In genomic region chr7:81565381-81566055, GRCm38 (mm10) we compare ENCODE assay signal across 10 mouse cellular contexts. TPM values are rescaled to one million over a fixed set of nuclear protein-coding genes. Genes with fewer than 3 reads are reported as not detected.
A peak's percentile ranks its signal among the peaks of the same experiment; 100 is the strongest.
DNase-seq lines count a peak whose midpoint lies in the region; ATAC-seq and TF ChIP-seq lines count a peak whose summit lies in the region.
"Had no signal": no experiment of that assay in that cellular context is flagged by ENCODE, and none has a peak within 500 bp of the region (broad histone marks: within the 10 kb centered on the region; RNA-seq: fewer than 3 reads in every experiment).

No protein-coding gene starts in this region.

- H3K9ac ChIP-seq in midbrain, embryonic 11.5 days (ENCODE audit: low read length) = no peak overlapping the region; the same call in 1 of the 2 replicates
- H3K9ac ChIP-seq in hindbrain, postnatal 0 days (replicated peaks; ENCODE audit: low read length) = no peak overlapping the region
- H3K9ac ChIP-seq: embryonic facial prominence, embryonic 15.5 days had no signal

- no peak for TF ChIP-seq POLR2A in myocyte (IDR thresholded peaks at IDR 0.05; ENCODE audit: insufficient read length, low read depth)

- no peaks in the 10 kb centered on the region for H3K4me1 ChIP-seq in midbrain, embryonic 11.5 days (ENCODE audit: control insufficient read depth, insufficient read depth, low read length)
- H3K4me1 ChIP-seq in midbrain, embryonic 10.5 days = 0 out of 2 replicates have a peak, but pooled peaks cover 2% of the 10 kb centered on the region
- H3K4me1 ChIP-seq in hindbrain, postnatal 0 days (ENCODE audit: insufficient read depth, low read length) = no peaks in the 10 kb centered on the region
- H3K4me1 ChIP-seq: embryonic facial prominence, embryonic 15.5 days had no signal

- peak; percentile 34 for DNase-seq in cerebellum, adult 9-11 months
- DNase-seq in cerebellum, adult 9-10 months = no peak
- DNase-seq in midbrain, embryonic 11.5 days (ENCODE audit: low spot score, missing footprints) = peak; percentile 75
- no peak for DNase-seq in midbrain, embryonic 10.5 days (ENCODE audit: low spot score)
- DNase-seq in hindbrain, postnatal 0 days (ENCODE audit: low spot score) = peak; percentile 62
- DNase-seq in lung, postnatal 14 days = no peak
- no peak for DNase-seq in gastrocnemius, postnatal 14 days

- H3K9me3 ChIP-seq in midbrain, embryonic 11.5 days (ENCODE audit: control insufficient read depth, low read length) = no peaks in the 10 kb centered on the region
- H3K9me3 ChIP-seq in midbrain, embryonic 10.5 days (replicated peaks) = no peaks in the 10 kb centered on the region
- no peaks in the 10 kb centered on the region for H3K9me3 ChIP-seq in hindbrain, postnatal 0 days (ENCODE audit: low read length)
- H3K9me3 ChIP-seq: embryonic facial prominence, embryonic 15.5 days had no signal

- no peaks in the 10 kb centered on the region for H3K36me3 ChIP-seq in midbrain, embryonic 11.5 days (ENCODE audit: control insufficient read depth, insufficient read depth, low read length)
- H3K36me3 ChIP-seq in midbrain, embryonic 10.5 days = no peaks in the 10 kb centered on the region
- H3K36me3 ChIP-seq in hindbrain, postnatal 0 days (ENCODE audit: insufficient read depth, low read length) = no peaks in the 10 kb centered on the region
- H3K36me3 ChIP-seq in myocyte (ENCODE audit: control insufficient read depth, insufficient read depth) = no peaks in the 10 kb centered on the region
- H3K36me3 ChIP-seq: embryonic facial prominence, embryonic 15.5 days had no signal

- TF ChIP-seq CTCF in hindbrain, postnatal 0 days (IDR thresholded peaks at IDR 0.05; ENCODE audit: low read depth) = no peak

- intact Hi-C loops in gastrocnemius, postnatal 14 days (cut with DNase I; ENCODE audit: low total_unique reads) = no loop called here

- no peak for ATAC-seq in midbrain, embryonic 11.5 days (ENCODE audit: low FRiP score)
- peak; percentile 74; the same call in 1 of the 2 replicates for ATAC-seq in hindbrain, postnatal 0 days

- H3K4me2 ChIP-seq in midbrain, embryonic 11.5 days = no peak overlapping the region
- no peak overlapping the region for H3K4me2 ChIP-seq in hindbrain, postnatal 0 days (ENCODE audit: low read depth, low read length)
- H3K4me2 ChIP-seq in myocyte (ENCODE audit: low read depth) = peak overlapping the region; percentile 36
- H3K4me2 ChIP-seq: embryonic facial prominence, embryonic 15.5 days had no signal

- H3ac ChIP-seq in myocyte (ENCODE audit: control insufficient read depth, insufficient read length) = no peak overlapping the region

- no peak overlapping the region for H3K4me3 ChIP-seq in midbrain, embryonic 11.5 days (ENCODE audit: low read depth, low read length)
- no peak overlapping the region for H3K4me3 ChIP-seq in midbrain, embryonic 10.5 days
- H3K4me3 ChIP-seq in hindbrain, postnatal 0 days (ENCODE audit: low read length) = no peak overlapping the region
- H3K4me3 ChIP-seq in myocyte = no peak overlapping the region
- H3K4me3 ChIP-seq: embryonic facial prominence, embryonic 15.5 days had no signal

- peak overlapping the region; percentile 40; the same call in 1 of the 2 replicates for H3K27ac ChIP-seq in midbrain, embryonic 11.5 days (ENCODE audit: low read depth, low read length)
- no peak overlapping the region for H3K27ac ChIP-seq in midbrain, embryonic 10.5 days (replicated peaks)
- H3K27ac ChIP-seq in hindbrain, postnatal 0 days = peak overlapping the region; percentile 51; the same call in 1 of the 2 replicates
- H3K27ac ChIP-seq: embryonic facial prominence, embryonic 15.5 days; kidney, postnatal 0 days had no signal

- 72% methylated on average over 7 of the region's 7 CpGs for WGBS in midbrain, embryonic 11.5 days
- 74% methylated on average over 7 of the region's 7 CpGs for WGBS in midbrain, embryonic 10.5 days
- 53% methylated on average over 7 of the region's 7 CpGs for WGBS in hindbrain, postnatal 0 days

- H3K79me2 ChIP-seq in myocyte (ENCODE audit: control insufficient read depth, insufficient read depth) = no peaks in the 10 kb centered on the region

- no peaks in the 10 kb centered on the region for H3K27me3 ChIP-seq in midbrain, embryonic 11.5 days (ENCODE audit: control insufficient read depth, insufficient read depth, low read length)
- no peaks in the 10 kb centered on the region for H3K27me3 ChIP-seq in midbrain, embryonic 10.5 days (ENCODE audit: low read depth, poor library complexity, severe bottlenecking)
- H3K27me3 ChIP-seq in hindbrain, postnatal 0 days (ENCODE audit: insufficient read depth, low read length) = no peaks in the 10 kb centered on the region
- H3K27me3 ChIP-seq in myocyte (ENCODE audit: control insufficient read depth, insufficient read depth, insufficient read length) = peaks cover 17% of the 10 kb centered on the region
- H3K27me3 ChIP-seq: embryonic facial prominence, embryonic 15.5 days had no signal

TF ChIP-seq in myocyte, 11 proteins besides CTCF, POLR2A, EP300 and RAD21:
- TF ChIP-seq TCF12 (IDR thresholded peaks at IDR 0.05; ENCODE audit: insufficient read depth, poor library complexity, severe bottlenecking) = no peak
- no peak for TF ChIP-seq SRF (IDR thresholded peaks at IDR 0.05; ENCODE audit: control insufficient read depth, insufficient read length, low read depth)
- TF ChIP-seq MYOD1 (IDR thresholded peaks at IDR 0.05; ENCODE audit: control insufficient read depth in 1 of 3, insufficient read length in 2 of 3, low read depth in 2 of 3) = peak in 2 of 3 experiments; percentile 31 to 79
- no peak for TF ChIP-seq E2F4 (IDR thresholded peaks at IDR 0.05; ENCODE audit: insufficient read depth)
- TF ChIP-seq MYOG (IDR thresholded peaks at IDR 0.05; ENCODE audit: control insufficient read depth in 1 of 3, insufficient read depth in 1 of 3, insufficient read length in 2 of 3, low read depth in 2 of 3) = peak in 1 of 3 experiments; percentile 58
- TF ChIP-seq CEBPB (IDR thresholded peaks at IDR 0.05; ENCODE audit: insufficient read depth, poor library complexity, severe bottlenecking) = no peak
- TF ChIP-seq TCF3 (IDR thresholded peaks at IDR 0.05; ENCODE audit: insufficient read length, low read depth) = no peak

RNA-seq across cellular contexts. Expression of gene Fsd2, which starts 1.2 kb away (rescaled TPM):
- 0.08 and 0.22 TPM in 2 replicates for polyA plus RNA-seq in midbrain, embryonic 11.5 days (2014; fragmentation: Nextera tagmentation; extraction: Ambion mirVana)
- 0.07 TPM in 1 of 2 replicates, not detected in the other for polyA plus RNA-seq in midbrain, embryonic 10.5 days (2016; fragmentation: Nextera tagmentation; extraction: Ambion mirVana)
- 0.18 and 0.31 TPM in 2 replicates for total RNA-seq in hindbrain, postnatal 0 days (2014; rRNA removed)
- polyA plus RNA-seq in hindbrain, postnatal 0 days (2015; fragmentation: Nextera tagmentation; extraction: Ambion mirVana) = 0.05 and 0.08 TPM in 2 replicates
- polyA plus RNA-seq in myocyte (2012; fragmentation: generic; extraction: Trizol) = 4.8 TPM
- total RNA-seq in gastrocnemius, postnatal 14 days (2021) = 100 to 1,000 TPM; 204 to 220 TPM

RNA-seq across cellular contexts. Expression of gene Whamm, which starts 5.5 kb away (rescaled TPM):
- polyA plus RNA-seq in midbrain, embryonic 11.5 days (2014; fragmentation: Nextera tagmentation; extraction: Ambion mirVana) = 4.2 and 5.7 TPM in 2 replicates
- 2.6 and 3.1 TPM in 2 replicates for polyA plus RNA-seq in midbrain, embryonic 10.5 days (2016; fragmentation: Nextera tagmentation; extraction: Ambion mirVana)
- 5.1 and 6.2 TPM in 2 replicates for total RNA-seq in hindbrain, postnatal 0 days (2014; rRNA removed)
- polyA plus RNA-seq in hindbrain, postnatal 0 days (2015; fragmentation: Nextera tagmentation; extraction: Ambion mirVana) = 6.9 and 7.0 TPM in 2 replicates
- 4.0 TPM for polyA plus RNA-seq in myocyte (2012; fragmentation: generic; extraction: Trizol)
- 1 to 10 TPM; 4.8 to 5.7 TPM for total RNA-seq in gastrocnemius, postnatal 14 days (2021)

Comparison
In these comparisons a context has a peak if more than half of its experiments do, and no peak if none do; other contexts are left out.
1. DNase-seq: peak in cerebellum, adult 9-11 months (single experiment), midbrain, embryonic 11.5 days (single experiment) and hindbrain, postnatal 0 days (single experiment); none in cerebellum, adult 9-10 months (single experiment), midbrain, embryonic 10.5 days (single experiment), lung, postnatal 14 days (single experiment) and gastrocnemius, postnatal 14 days (single experiment).